Mouse (Mus musculus) CD4-positive, CD25-positive, alpha-beta regulatory T cell, adult 9 weeks (primary cell): Measurements from ENCODE around the gene Gm48552. TPM values are rescaled to one million over a fixed set of nuclear protein-coding genes. Genes with fewer than 3 reads are reported as not detected.

Experiments used
- polyA plus RNA-seq: library from polyadenylated mRNA; unstranded; fragments of 100-300 nt; shearing (Covaris generic); gene quantifications from one replicate; pipeline ENCODE4 v1.2.1, GENCODE M21; 2017

Gene Gm48552
- polyA plus RNA-seq, result 0.91 TPM

DNA sequence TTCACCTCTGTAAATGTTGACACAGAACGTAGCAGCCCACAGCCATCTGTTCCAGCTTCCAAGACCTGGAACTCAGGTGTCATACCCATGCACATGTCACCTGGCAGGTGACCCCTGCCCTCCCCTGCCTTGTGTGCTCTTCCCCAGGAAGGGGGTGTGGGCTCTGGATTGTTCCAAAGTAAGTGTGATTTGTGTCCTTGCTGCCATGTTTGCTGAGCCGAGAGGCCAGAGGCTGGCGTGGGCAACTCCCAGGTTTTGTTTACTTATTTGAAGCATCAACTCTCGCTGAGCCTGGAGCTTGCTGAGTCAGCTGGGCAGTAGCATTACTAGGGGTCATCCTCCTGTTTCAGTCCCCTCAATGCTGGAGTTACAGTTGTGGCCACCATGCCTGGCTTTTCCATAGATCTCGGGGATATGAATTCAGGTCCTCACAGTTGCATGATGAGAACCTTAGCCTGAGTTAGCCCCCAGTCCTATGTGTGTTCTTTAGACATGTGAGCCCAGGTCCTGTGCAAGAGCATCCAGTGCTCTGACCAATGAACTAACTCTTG is at the start of gene Gm48552:
TSS of gene Gm48552 (plus strand) at position 501 of the 551 bp plus-strand sequence.

DNA sequence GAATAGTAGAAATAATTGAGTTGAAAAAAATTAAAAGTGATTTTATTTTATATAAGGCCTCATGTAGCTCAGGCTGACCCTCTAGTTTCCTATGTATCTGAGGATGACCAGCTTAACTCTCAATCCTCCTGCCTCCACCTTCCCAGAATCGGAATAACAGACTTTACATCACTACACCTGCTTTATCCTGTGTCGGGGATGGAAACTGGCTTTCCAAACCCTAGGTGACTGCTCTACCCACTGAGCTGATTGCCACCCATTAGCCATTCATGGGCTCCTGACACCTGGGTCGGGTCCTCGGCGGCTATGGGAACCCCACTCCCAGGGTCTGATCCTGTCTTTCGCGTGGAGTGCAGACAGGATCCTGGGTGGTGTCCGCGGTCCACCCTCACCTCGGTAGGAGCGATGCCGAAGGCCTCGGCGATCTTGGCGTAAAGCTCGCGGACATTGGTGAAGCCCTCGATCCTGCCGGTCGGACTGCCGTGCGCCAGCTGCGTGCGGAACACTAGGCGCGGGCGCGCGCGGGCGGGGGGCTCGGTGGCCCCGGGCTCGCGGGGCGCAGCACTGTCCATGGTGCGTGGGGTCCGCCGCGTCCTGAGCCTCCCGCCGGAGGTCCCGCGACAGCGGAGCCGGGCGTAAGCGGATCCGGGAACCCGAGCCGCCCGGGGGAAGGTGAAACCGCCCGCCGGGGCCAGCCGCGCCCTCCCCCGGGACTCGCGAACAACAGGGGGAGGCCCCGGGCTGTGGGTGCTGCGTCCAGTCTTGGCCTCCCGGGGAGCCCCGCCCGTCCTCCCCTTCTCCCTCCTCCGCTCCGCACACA is 45.9 kb upstream of the Gm48552 start, which contains the start of gene Gipc3:
TSS of gene Gipc3 (minus strand) at position 581 of the 820 bp plus-strand sequence.

DNA sequence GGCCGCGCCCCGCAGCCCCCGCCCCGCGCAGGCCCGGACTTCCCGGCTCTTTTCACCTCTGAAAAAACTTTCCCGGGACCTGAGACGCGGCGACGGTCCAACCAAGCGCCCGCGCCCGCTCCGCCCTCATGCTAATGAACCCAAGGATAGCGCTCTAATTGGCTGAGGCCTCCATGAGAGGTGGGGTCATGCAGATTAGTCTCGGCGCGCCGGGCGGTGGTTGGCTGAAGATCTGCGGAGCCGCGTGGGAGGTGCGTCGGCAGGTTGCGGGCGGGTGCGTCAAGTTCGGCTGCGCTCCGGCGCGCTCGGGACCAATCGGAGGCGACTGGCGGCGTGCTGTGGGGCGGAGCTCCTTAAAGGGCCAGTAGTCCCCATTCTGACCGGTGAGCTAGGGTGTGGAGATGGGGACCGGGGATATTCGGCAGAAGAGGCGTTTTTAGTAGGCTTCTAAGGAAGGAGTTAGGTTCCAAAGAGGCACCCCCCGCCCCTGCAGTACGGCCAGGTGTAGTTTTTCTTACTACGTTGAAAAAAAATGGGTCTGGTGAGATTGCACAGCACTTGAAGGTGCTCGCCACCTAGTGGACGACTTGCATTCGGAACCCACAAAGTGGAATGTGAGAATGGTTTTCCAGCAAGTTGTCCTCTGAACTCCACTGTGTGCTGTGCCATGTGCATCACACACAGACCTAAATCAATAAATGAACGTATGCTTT is 38.3 kb upstream of the Gm48552 start, which contains the start of gene Hmg20b:
TSS of gene Hmg20b (minus strand) at position 130 of the 713 bp plus-strand sequence.

DNA sequence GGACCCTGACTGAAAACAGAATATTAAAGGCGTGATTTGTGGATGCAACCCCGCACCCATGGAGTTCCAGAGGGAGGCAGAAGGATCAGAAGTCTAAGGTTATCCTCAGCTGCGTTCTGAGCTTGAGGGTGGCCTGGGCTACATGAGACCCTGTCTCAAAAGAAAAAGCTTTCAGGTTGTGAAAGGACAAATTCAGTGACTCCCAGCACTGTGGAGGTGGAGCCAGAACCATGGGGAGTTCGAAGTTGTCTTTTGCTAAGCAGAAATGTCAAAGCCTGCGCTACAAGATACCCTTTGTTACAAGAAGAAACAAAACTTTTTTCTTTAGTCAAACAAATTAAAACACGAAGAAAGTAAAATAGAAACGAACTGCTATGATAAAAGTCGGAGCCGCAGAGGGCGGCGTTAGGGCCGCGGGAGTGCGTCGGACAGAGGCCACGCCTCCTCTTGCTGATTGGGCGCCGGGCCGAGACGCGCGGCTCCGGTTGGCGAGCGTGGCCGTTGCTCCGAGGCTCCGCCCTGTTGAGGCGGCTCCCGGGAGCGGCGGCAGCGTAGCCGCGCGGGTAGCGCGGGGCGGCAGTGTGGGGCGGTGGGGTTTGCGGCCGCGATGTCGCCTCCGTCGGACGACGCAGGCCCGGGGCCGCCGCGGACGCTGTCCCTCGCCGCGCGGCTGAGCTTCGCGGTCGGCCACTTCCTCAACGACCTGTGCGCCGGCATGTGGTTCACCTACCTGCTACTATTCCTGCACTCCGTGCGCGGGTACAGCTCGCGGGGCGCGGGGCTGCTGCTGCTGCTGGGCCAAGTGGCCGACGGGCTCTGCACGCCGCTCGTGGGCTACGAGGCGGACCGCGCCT is 31.6 kb upstream of the Gm48552 start, which contains the start of gene Mfsd12:
TSS of gene Mfsd12 (plus strand) at position 501 of the 854 bp plus-strand sequence.

DNA sequence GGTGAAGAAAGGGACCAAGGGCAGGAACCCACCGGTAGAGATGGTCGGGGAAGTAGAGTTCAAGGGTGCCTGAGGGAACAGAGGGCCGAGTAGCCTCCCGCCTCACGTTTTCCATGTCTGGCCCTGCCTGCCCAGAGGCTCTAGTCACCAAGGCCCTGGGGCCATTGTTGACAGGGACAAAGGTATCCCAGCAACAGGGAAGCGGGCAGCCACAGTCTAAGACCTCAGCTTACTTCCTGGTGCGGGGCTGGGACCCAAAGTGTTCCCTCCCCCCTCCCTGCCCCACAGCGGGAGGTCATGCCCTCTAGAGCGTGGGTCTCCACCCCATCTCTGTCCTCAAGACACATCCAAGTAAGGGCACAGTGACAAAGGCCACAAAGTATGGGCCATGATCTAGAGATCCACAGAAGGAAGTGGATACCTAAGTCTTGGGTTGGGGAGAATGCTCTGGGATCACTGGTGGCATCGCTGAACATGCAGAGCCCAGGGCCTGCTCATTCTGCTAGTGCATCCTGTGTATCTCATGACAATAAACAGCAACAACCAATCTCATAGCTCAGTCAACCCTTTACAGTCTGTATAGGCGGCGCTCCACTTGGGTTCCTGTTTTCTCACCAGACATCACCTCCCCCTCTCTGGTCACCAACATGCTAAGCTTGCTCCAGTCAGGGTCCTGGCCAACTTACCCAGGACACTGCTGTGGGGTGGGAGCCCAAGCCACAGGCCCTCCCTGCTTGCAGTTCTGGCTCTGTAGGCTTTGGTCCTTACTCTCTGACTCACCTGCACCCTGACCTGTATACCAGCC is 22.9 kb upstream of the Gm48552 start, which contains the start of gene 4930404N11Rik:
TSS of gene 4930404N11Rik (minus strand) at position 145 of the 805 bp plus-strand sequence.

GRCm38 (mm10) chr10:81377793-81378552 is 10.8 kb upstream of the Gm48552 start, which contains the start of gene Fzr1:
Fzr1 (minus strand) TSS chr10:81378516.

GRCm38 (mm10) chr10:81383802-81384604 is 4.8 kb upstream of the Gm48552 start, which contains the start of the genes Dohh and Gm48551:
Dohh (plus strand) TSS chr10:81384428.
Gm48551 (plus strand) TSS chr10:81384466.

DNA sequence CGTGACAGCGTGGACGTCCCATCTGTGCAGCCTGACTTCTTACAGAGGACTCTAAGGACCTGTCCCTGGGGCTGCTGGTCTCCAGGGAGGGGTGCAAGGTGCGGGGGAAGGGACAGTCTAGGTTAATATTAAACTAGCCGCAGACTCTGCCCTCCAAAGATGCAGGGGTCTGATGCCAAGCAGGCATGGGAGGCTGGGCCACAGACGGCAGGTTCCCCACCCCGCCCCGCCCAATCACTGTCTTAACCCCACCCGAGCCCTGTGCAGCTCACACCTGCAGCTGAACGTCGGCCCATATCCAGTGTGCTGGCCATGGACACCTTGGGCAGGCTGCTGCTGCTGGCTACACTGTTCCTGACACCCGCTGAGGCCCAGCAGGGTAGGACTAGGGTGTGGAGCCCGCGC is 4.0 kb downstream of the Gm48552 start, which contains the start of gene Smim24:
TSS of gene Smim24 (plus strand) at position 271 of the 405 bp plus-strand sequence.

Other genes starting within 250 kb of the Gm48552 start
- gene Pias4, start 221.1 kb upstream of the Gm48552 start, polyA plus RNA-seq, result 32.1 TPM
- 984 TPM for gene Eef2, start 212.4 kb upstream of the Gm48552 start, polyA plus RNA-seq
- 12.1 TPM for gene Dapk3, start 206.0 kb upstream of the Gm48552 start, polyA plus RNA-seq
- not detected for gene 4930442H23Rik, start 205.2 kb upstream of the Gm48552 start, polyA plus RNA-seq
- 0.37 TPM for gene Nmrk2, start 187.0 kb upstream of the Gm48552 start, polyA plus RNA-seq
- 9.0 TPM for gene Atcay, start 158.2 kb upstream of the Gm48552 start, polyA plus RNA-seq
- 3.7 TPM for gene Zfr2, start 155.8 kb upstream of the Gm48552 start, polyA plus RNA-seq
- 134 TPM for gene Matk, start 136.1 kb upstream of the Gm48552 start, polyA plus RNA-seq
- 139 TPM for gene Mrpl54, start 122.1 kb upstream of the Gm48552 start, polyA plus RNA-seq
- gene Apba3, start 122.0 kb upstream of the Gm48552 start, polyA plus RNA-seq, result 38.6 TPM
- 8.3 TPM for gene Tjp3, start 97.4 kb upstream of the Gm48552 start, polyA plus RNA-seq
- 32.1 TPM for gene Pip5k1c, start 96.0 kb upstream of the Gm48552 start, polyA plus RNA-seq
- 16.6 TPM for gene Cactin, start 67.9 kb upstream of the Gm48552 start, polyA plus RNA-seq
- 41.7 TPM for gene Tbxa2r, start 60.3 kb upstream of the Gm48552 start, polyA plus RNA-seq
- not detected for gene Gipc3, start 45.7 kb upstream of the Gm48552 start, polyA plus RNA-seq
- 28.8 TPM for gene Hmg20b, start 38.5 kb upstream of the Gm48552 start, polyA plus RNA-seq
- gene Mfsd12, start 31.5 kb upstream of the Gm48552 start, polyA plus RNA-seq, result 1.5 TPM
- 0.82 TPM for gene 4930404N11Rik, start 23.2 kb upstream of the Gm48552 start, polyA plus RNA-seq
- 16.3 TPM for gene Fzr1, start 10.5 kb upstream of the Gm48552 start, polyA plus RNA-seq
- gene Dohh, start 4.6 kb upstream of the Gm48552 start, polyA plus RNA-seq, result 32.9 TPM
- gene Gm48551, start 4.5 kb upstream of the Gm48552 start, polyA plus RNA-seq, result 3.4 TPM
- 8.7 TPM for gene Smim24, start 4.0 kb downstream of the Gm48552 start, polyA plus RNA-seq
- gene Nfic, start 66.6 kb downstream of the Gm48552 start, polyA plus RNA-seq, result 23.6 TPM
- 0.17 TPM for gene Celf5, start 93.7 kb downstream of the Gm48552 start, polyA plus RNA-seq
- 133 TPM for gene Ncln, start 107.4 kb downstream of the Gm48552 start, polyA plus RNA-seq
- gene S1pr4, start 111.1 kb downstream of the Gm48552 start, polyA plus RNA-seq, result 96.9 TPM
- 19.4 TPM for gene Gna15, start 135.2 kb downstream of the Gm48552 start, polyA plus RNA-seq
- gene Gna11, start 156.2 kb downstream of the Gm48552 start, polyA plus RNA-seq, result 7.0 TPM
- gene Aes, start 170.5 kb downstream of the Gm48552 start, polyA plus RNA-seq, result 134 TPM
- 1.6 TPM for gene Tle2, start 185.6 kb downstream of the Gm48552 start, polyA plus RNA-seq
- gene Tle6, start 212.1 kb downstream of the Gm48552 start, polyA plus RNA-seq, result 2.3 TPM
- 3.6 TPM for gene BC025920, start 217.3 kb downstream of the Gm48552 start, polyA plus RNA-seq
- gene Sirt6, start 238.8 kb downstream of the Gm48552 start, polyA plus RNA-seq, result 25.2 TPM
- 0.88 TPM for gene Ankrd24, start 239.5 kb downstream of the Gm48552 start, polyA plus RNA-seq